Mouse (Mus musculus) frontal cortex, postnatal 14 days (tissue): Measurements from ENCODE around the gene Smarca1.

Experiments used
- DNase-seq, 2 experiments: peaks; one replicate each; pipeline ENCODE4 v3.0.0; 2022; ENCODE audit warnings: low spot score in 2 of 2

Smarca1 gene

GRCm38 (mm10) chrX:47892431-47893024 is at the start of gene Smarca1:
Gene Smarca1 (minus strand): TSS chrX:47892974.
- DNase-seq: no peak

GRCm38 (mm10) chrX:47937740-47938139 is 45.0 kb upstream of the Smarca1 start:
- DNase-seq: peak in 1 of 2 experiments; percentile 8

GRCm38 (mm10) chrX:47936885-47937284 is 44.1 kb upstream of the Smarca1 start:
- DNase-seq: no peak

- no peak for DNase-seq
Measured at GRCm38 (mm10) chrX:47934352-47934751, 41.6 kb upstream of the Smarca1 start.

GRCm38 (mm10) chrX:47930449-47930848 is 37.7 kb upstream of the Smarca1 start:
- DNase-seq: no peak

GRCm38 (mm10) chrX:47927981-47928380 is 35.2 kb upstream of the Smarca1 start:
- DNase-seq: no peak

- no peak for DNase-seq
Measured at GRCm38 (mm10) chrX:47920541-47920940, 27.8 kb upstream of the Smarca1 start.

- no peak for DNase-seq
Measured at GRCm38 (mm10) chrX:47916831-47917230, 24.1 kb upstream of the Smarca1 start.

GRCm38 (mm10) chrX:47913543-47913938 is 20.8 kb upstream of the Smarca1 start:
- DNase-seq: no peak

GRCm38 (mm10) chrX:47912904-47913542 is 20.2 kb upstream of the Smarca1 start:
- no peak for DNase-seq

- DNase-seq: peak; percentile 22 to 47
Measured at GRCm38 (mm10) chrX:47912306-47912792, 19.6 kb upstream of the Smarca1 start, which contains the start of gene Ocrl. Gene Ocrl (plus strand): TSS chrX:47912387.

- no peak for DNase-seq
Measured at GRCm38 (mm10) chrX:47891907-47892430, 805 bp downstream of the Smarca1 start.

GRCm38 (mm10) chrX:47891243-47891906 is 1.4 kb downstream of the Smarca1 start:
- DNase-seq: no peak

- no peak for DNase-seq
Measured at GRCm38 (mm10) chrX:47887401-47887800, 5.4 kb downstream of the Smarca1 start.

- no peak for DNase-seq
Measured at GRCm38 (mm10) chrX:47882813-47883212, 10.0 kb downstream of the Smarca1 start.

GRCm38 (mm10) chrX:47880052-47880451 is 12.7 kb downstream of the Smarca1 start:
- no peak for DNase-seq

GRCm38 (mm10) chrX:47858544-47858943 is 34.2 kb downstream of the Smarca1 start:
- DNase-seq: no peak

GRCm38 (mm10) chrX:47835835-47836195 is 57.0 kb downstream of the Smarca1 start:
- DNase-seq: no peak

GRCm38 (mm10) chrX:47835098-47835834 is 57.5 kb downstream of the Smarca1 start:
- no peak for DNase-seq

GRCm38 (mm10) chrX:47833431-47833830 is 59.3 kb downstream of the Smarca1 start:
- DNase-seq: no peak

GRCm38 (mm10) chrX:47820566-47820965 is 72.2 kb downstream of the Smarca1 start:
- DNase-seq: no peak

GRCm38 (mm10) chrX:47808717-47809116 is 84.1 kb downstream of the Smarca1 start:
- DNase-seq: no peak
